Mouse (Mus musculus): ENCODE measurements around the gene Nell1. TPM values are rescaled to one million over a fixed set of nuclear protein-coding genes. Genes with fewer than 3 reads are reported as not detected.
"Not testable (repeated sequence)": the region's sequence is repeated elsewhere in the genome, so short reads cannot be mapped to it uniquely, and the experiment has no call there.

Nell1 gene
- 1.2 and 1.6 TPM in 2 replicates for polyA plus RNA-seq (2016; fragmentation: Nextera tagmentation; extraction: Ambion mirVana)

DNA sequence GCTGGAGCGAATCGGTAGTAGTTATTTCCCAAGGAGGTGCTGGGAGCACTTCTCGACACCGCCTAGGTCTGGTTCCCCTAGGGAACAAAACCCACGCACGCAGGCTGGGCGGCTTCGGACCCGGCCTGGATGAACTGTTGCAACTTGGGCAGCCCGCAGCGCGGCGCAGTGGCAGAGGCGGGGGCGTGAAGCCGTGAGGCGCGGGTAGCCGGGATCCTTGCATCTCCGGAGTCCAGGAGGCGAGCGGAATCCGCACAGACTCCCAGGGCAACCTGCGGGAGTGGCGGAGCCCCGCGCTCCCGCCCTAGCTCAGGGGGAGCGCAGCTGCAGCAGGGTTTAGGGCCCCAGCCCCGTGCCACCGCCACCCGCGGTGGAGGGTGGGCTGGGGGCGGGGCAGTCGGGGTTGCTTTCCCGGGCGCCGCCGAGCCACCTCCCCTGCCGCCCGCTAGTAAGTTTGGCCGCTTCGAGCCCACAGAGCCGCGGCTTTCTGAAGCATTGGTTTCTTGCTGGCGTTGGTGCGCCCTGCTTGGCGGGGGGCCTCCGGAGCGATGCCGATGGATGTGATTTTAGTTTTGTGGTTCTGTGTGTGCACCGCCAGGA, at the start of gene Nell1:
Gene Nell1, plus strand, starts transcription at position 24 of the 600 bp plus-strand sequence.
- peak; percentile 69 for DNase-seq (ENCODE audit: low spot score)
- Histone ChIP-seq H3K4me1 (replicated peaks) (peaks cover 18% of the 10 kb centered on the region), H3K27ac (peak within 1 kb of the TSS; percentile 45; the same call in 1 of the 2 replicates), H3K9me3 (no peaks in the 10 kb centered on the region), H3K4me3 (peak within 1 kb of the TSS; percentile 69), H3K27me3 (ENCODE audit: insufficient read depth, poor library complexity, severe bottlenecking) (peaks cover 88% of the 10 kb centered on the region), H3K36me3 (no peaks in the 10 kb centered on the region)
- under 1% methylated on average over 52 of the region's 52 CpGs for WGBS

DNA sequence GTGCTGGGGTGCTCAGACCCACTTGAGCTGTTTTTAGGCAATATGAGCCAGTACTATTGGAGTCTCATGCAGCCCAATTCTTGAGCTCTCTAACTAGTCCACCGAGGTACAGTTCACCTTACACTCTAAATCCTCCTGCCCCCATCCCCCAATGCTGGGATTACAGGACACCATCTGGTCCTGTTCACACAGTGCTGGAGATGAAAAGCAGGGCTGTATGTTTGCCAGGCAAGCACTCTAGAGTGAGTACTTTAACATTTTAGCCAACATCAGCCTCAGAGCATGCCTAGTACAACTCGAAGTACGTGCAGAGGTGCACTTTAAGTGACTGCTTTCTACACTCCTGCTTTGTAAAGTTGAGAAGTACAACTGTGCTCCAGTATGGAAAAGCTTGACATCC, 46.1 kb upstream of the Nell1 start:
- no peak for DNase-seq (ENCODE audit: low spot score)
- Histone ChIP-seq H3K9me3 (no peaks in the 10 kb centered on the region), H3K36me3 (no peaks in the 10 kb centered on the region), H3K27me3 (ENCODE audit: insufficient read depth, poor library complexity, severe bottlenecking) (peaks cover 46% of the 10 kb centered on the region), H3K4me1 (replicated peaks) (0 out of 2 replicates have a peak, but pooled peaks cover 3% of the 10 kb centered on the region), H3K4me3 (no peak overlapping the region), H3K27ac (no peak overlapping the region)
- 70% methylated on average over 3 of the region's 3 CpGs for WGBS

DNA sequence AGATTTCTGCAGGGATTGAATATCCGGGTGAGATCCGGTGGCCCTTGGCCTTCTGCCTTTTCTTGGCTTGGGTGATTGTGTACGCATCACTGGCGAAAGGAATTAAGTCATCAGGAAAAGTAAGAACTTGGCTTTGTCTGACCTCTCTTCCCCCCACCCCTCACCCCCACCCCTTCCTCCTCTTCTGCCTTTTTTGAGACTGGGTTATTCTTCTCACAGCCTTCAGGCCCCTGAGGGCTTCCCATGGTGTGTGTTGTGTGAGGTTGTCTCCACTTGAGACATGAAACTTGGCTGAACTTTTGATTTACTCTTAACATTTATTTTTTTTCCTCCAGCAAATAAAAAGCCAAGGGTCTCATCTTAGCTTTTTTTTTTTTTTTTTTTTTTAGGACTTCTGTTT, 44.7 kb upstream of the Nell1 start:
- H3K36me3 ChIP-seq = no peaks in the 10 kb centered on the region
- H3K4me3 ChIP-seq = no peak overlapping the region
- 0 out of 2 replicates have a peak, but pooled peaks cover 3% of the 10 kb centered on the region for H3K4me1 ChIP-seq (replicated peaks)
- 63% methylated on average over 4 of the region's 4 CpGs for WGBS
- H3K27me3 ChIP-seq (ENCODE audit: insufficient read depth, poor library complexity, severe bottlenecking) = peaks cover 36% of the 10 kb centered on the region
- DNase-seq (ENCODE audit: low spot score) = no peak
- no peaks in the 10 kb centered on the region for H3K9me3 ChIP-seq
- no peak overlapping the region for H3K27ac ChIP-seq

DNA sequence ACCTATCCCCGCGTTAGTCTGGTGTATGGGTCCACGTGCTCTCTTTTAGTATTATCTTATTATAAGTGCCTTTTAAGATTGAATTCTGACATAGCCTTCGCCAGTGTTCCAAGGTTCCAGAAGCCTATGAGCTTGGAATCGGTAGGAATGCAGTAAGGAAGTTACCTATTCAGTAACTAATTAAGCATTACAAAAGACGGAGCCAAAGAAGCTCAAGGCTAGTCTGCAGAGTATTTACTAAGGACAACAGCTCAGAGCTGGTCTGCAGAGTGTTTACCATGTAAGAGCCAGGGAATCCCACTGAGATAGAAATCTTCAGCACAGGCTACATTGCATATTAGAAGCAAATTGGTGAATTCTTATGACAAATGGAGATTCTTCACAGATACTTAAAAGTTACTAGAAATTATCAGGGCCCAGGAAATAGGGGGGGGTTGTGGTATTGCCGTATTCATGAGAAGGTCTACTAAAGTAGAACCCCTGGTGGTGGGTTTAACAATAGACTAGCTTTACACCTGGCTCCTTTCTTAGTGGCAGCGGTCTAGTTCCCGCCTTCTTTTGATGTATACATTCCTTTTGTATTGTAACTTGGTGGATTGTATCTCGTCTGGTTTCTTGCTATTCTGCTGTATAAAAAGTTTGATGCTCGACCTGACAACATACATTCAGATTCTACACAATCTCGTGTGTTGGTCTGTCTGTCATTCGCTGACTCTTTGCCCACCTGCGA, 41.1 kb upstream of the Nell1 start:
- not testable (repeated sequence) for H3K4me3 ChIP-seq; H3K9me3 ChIP-seq; DNase-seq (ENCODE audit: low spot score); H3K36me3 ChIP-seq; H3K27ac ChIP-seq; H3K4me1 ChIP-seq (replicated peaks)
- peaks cover 16% of the 10 kb centered on the region for H3K27me3 ChIP-seq (ENCODE audit: insufficient read depth, poor library complexity, severe bottlenecking)
- WGBS = 85% methylated on average over 14 of the region's 14 CpGs

DNA sequence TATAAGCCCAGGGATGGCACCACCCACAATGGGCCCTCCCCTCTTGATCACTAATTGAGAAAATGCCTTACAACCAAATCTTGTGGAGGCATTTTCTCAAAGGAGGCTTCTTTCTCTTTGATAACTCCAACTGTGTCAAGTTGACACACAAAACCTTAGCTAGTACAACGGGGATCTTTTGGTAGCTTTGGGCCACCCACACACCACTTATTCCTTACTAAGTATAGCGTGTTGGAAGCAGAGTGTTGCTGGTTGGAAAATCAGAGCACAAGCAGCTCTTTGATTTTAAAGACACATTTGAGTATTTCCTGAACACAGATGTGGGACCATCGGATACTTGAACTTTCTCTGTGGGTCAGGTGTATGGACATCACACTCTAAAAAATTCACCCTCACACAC, 37.8 kb upstream of the Nell1 start:
- Histone ChIP-seq H3K4me3 (no peak overlapping the region), H3K4me1 (replicated peaks) (no peaks in the 10 kb centered on the region), H3K36me3 (no peaks in the 10 kb centered on the region), H3K27ac (no peak overlapping the region), H3K27me3 (ENCODE audit: insufficient read depth, poor library complexity, severe bottlenecking) (peaks cover 6% of the 10 kb centered on the region), H3K9me3 (no peaks in the 10 kb centered on the region)
- WGBS = 86% methylated on average over 3 of the region's 3 CpGs
- DNase-seq (ENCODE audit: low spot score) = no peak

DNA sequence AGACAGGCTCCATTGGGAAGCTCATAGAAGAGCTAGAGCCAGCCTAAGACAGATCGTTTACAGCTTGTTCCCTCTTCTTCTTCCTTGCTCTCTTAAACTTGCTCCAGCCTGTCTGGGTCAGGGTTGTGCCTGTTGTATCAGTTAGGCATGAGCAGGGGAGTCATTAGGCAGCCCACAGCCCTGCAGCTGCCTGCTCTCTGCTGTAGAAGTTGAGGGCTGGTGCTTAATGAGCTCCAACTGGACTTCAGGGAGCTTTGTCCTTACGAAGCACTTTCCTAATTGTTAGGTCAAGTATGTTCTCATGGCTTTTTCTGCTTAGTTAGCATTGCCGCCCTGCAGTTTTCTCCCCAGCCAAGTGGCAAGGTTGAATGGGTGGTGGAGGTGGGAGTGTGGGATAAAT, 32.6 kb upstream of the Nell1 start:
- no peaks in the 10 kb centered on the region for H3K9me3 ChIP-seq
- H3K4me1 ChIP-seq (replicated peaks) = 0 out of 2 replicates have a peak, but pooled peaks cover 3% of the 10 kb centered on the region
- no peak overlapping the region for H3K27ac ChIP-seq
- H3K27me3 ChIP-seq (ENCODE audit: insufficient read depth, poor library complexity, severe bottlenecking) = no peaks in the 10 kb centered on the region
- 81% methylated on average over 3 of the region's 3 CpGs for WGBS
- no peak for DNase-seq (ENCODE audit: low spot score)
- H3K4me3 ChIP-seq = no peak overlapping the region
- no peaks in the 10 kb centered on the region for H3K36me3 ChIP-seq

DNA sequence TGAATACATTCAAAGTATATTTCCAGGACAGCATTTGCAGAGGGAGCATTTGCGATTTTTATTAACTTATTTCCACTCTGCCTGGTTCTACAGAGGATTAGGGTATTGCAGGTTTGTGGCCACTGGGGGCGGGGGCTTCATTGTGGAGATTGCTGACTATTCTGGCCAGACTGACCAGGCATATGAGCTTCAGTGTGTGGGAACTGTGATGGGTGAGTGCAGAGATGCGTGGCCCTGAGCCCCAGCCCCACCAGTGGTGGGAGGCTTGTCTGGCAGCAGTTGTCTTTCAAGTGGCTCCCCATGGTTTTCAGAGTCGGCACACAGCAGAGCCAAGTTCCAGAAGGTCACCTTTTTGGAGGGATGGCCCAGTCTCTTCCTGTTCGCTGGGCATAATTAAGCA, 32.2 kb upstream of the Nell1 start:
- 55% methylated on average over 5 of the region's 5 CpGs for WGBS

DNA sequence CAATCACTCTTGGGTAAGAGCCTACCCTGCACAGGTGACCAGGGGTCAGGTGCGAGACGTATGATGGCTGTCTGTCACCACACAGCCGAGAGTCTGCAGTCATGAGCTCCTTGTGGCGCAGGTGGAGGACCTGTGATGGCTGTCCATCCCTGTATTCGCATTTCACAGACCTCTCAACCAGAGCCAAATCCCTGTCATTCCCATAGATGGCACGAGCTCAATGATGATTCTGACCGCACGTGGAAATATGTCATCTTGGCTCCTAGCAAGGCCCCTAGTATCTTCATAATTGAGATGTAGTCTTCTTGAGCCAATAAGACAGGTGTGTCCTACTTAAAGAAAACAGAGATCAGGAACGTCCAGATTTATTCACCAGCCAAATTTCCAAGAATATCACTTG, 28.0 kb upstream of the Nell1 start:
- Histone ChIP-seq H3K27me3 (ENCODE audit: insufficient read depth, poor library complexity, severe bottlenecking) (no peaks in the 10 kb centered on the region), H3K4me3 (no peak overlapping the region), H3K36me3 (no peaks in the 10 kb centered on the region), H3K9me3 (no peaks in the 10 kb centered on the region), H3K4me1 (replicated peaks) (0 out of 2 replicates have a peak, but pooled peaks cover 3% of the 10 kb centered on the region), H3K27ac (no peak overlapping the region)
- no peak for DNase-seq (ENCODE audit: low spot score)
- WGBS = 91% methylated on average over 9 of the region's 9 CpGs

More for the DNA sequence above, 32.2 kb upstream of the Nell1 start:
- H3K9me3 ChIP-seq = no peaks in the 10 kb centered on the region
- no peaks in the 10 kb centered on the region for H3K27me3 ChIP-seq (ENCODE audit: insufficient read depth, poor library complexity, severe bottlenecking)
- no peak for DNase-seq (ENCODE audit: low spot score)
- H3K36me3 ChIP-seq = no peaks in the 10 kb centered on the region
- no peak overlapping the region for H3K27ac ChIP-seq
- H3K4me1 ChIP-seq (replicated peaks) = 0 out of 2 replicates have a peak, but pooled peaks cover 3% of the 10 kb centered on the region
- H3K4me3 ChIP-seq = no peak overlapping the region

DNA sequence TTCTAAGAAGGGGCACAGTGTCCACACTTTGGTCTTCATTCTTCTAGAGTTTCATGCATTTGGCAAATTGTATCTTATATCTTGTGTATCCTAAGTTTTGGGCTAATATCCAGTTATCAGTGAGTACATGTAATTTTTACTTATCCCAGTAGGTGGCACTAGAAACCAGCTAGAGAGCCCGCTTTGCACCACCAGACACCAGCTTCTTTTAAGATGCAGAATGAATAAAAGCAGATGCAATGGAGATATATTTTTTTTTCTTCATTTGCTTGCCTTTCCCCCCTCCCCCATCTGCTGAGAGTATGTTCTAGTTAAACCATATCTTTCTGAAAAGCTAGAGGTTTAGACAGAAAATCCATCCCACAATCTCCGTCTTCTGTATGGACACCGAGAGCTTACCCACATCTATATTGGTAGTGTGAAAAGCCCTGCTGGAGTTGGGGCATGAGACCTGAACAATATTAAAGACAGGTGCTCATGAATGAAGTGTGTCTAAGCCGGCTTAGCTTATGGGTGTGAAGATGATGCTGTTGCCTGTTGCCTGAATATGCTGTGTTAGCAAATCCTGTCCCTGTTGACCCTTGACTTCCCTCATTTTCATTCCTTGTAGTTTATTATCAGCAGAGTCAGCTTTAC, 21.0 kb upstream of the Nell1 start:
- Histone ChIP-seq H3K27me3 (ENCODE audit: insufficient read depth, poor library complexity, severe bottlenecking) (no peaks in the 10 kb centered on the region), H3K9me3 (no peaks in the 10 kb centered on the region), H3K36me3 (no peaks in the 10 kb centered on the region), H3K4me3 (no peak overlapping the region), H3K27ac (no peak overlapping the region), H3K4me1 (replicated peaks) (0 out of 2 replicates have a peak, but pooled peaks cover 8% of the 10 kb centered on the region)
- 63% methylated on average over 4 of the region's 4 CpGs for WGBS
- DNase-seq (ENCODE audit: low spot score) = no peak

DNA sequence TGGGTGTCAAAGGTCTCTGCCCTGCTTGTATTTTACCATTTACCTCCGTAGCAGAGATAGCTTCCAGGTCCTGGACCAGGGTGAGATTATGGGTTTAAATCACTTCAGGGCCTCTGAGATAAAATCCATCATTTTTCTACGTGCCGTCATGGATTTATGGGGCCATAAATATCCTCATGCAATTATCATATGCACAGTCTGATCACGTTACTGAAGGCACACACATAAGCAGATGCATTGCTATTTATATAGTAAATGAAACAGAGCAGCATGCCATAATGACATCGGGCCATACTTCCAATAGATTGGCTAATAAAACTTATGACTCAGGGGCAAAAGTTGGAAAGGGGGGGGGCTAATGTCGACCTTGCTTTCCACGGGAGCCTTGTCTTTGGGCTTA, 19.8 kb upstream of the Nell1 start:
- H3K4me3 ChIP-seq = no peak overlapping the region
- no peaks in the 10 kb centered on the region for H3K36me3 ChIP-seq
- 0 out of 2 replicates have a peak, but pooled peaks cover 8% of the 10 kb centered on the region for H3K4me1 ChIP-seq (replicated peaks)
- H3K9me3 ChIP-seq = no peaks in the 10 kb centered on the region
- 0 out of 2 replicates have a peak, but pooled peaks cover 3% of the 10 kb centered on the region for H3K27me3 ChIP-seq (ENCODE audit: insufficient read depth, poor library complexity, severe bottlenecking)
- H3K27ac ChIP-seq = no peak overlapping the region
- WGBS = 88% methylated on average over 7 of the region's 7 CpGs
- DNase-seq (ENCODE audit: low spot score) = no peak

DNA sequence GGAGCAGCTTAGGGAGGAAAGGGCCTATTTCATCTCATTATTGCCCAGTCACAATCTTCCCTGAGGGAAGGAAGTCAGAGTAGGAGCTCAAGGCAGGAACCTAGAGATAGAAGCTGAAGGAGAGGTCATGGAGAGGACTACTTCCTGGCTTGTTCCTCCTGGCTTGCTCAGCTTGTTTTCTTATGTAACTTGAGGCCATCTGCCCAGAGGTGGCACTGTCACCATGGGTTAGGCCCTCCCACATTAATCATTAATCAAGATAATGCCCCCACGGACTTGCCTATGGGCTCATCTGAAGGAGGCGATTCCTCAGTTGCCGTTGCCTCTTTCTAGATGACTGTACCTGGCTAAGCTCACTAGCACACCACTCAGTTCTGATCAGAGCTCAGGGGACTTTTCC, 17.5 kb upstream of the Nell1 start:
- Histone ChIP-seq H3K4me1 (replicated peaks) (0 out of 2 replicates have a peak, but pooled peaks cover 8% of the 10 kb centered on the region), H3K9me3 (no peaks in the 10 kb centered on the region), H3K27me3 (ENCODE audit: insufficient read depth, poor library complexity, severe bottlenecking) (0 out of 2 replicates have a peak, but pooled peaks cover 3% of the 10 kb centered on the region), H3K36me3 (no peaks in the 10 kb centered on the region), H3K27ac (no peak overlapping the region), H3K4me3 (no peak overlapping the region)
- WGBS = 84% methylated on average over 3 of the region's 3 CpGs
- DNase-seq (ENCODE audit: low spot score) = no peak

DNA sequence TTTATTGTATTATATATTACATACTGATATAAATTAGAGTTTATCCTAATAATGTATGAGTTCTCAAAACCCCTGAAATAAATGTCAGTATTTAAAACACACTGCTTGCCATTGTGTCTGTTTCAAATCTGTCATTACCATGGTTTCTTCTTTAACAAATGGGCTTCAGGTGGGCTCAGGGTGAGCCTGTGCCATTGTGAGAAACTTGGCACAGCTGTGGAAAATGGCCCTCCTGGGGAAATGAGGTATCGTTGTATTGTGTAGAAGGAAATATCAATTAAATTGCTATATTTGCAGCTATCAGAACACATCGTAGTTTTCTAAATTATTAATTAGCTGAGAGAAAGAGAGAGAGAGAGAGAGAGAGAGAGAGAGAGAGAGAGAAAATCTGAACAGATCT, 10.9 kb upstream of the Nell1 start:
- H3K27ac ChIP-seq = no peak overlapping the region
- no peak overlapping the region for H3K4me3 ChIP-seq
- DNase-seq (ENCODE audit: low spot score) = no peak
- 89% methylated on average over 2 of the region's 2 CpGs for WGBS
- 0 out of 2 replicates have a peak, but pooled peaks cover 3% of the 10 kb centered on the region for H3K27me3 ChIP-seq (ENCODE audit: insufficient read depth, poor library complexity, severe bottlenecking)
- no peaks in the 10 kb centered on the region for H3K36me3 ChIP-seq
- H3K9me3 ChIP-seq = no peaks in the 10 kb centered on the region
- H3K4me1 ChIP-seq (replicated peaks) = no peaks in the 10 kb centered on the region

DNA sequence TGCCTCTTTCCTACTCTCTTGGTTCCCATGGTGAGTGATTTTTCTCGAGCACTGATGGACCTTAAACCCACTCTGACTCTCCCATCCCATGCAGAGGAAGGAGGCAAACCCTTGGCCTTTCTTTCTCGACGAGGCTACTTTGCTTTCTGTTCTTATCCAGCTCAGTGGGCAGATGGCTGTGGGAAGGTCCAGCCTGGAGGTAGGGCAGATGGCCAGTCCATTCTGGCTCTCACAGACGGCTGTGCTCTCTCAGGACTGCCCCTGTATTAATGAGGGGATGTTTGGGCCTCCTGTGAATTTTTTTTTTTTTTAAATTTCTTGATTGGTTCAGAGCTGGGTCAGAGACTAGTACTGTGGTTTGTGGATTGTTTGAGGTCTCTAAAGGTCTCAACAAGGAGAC, 5.1 kb upstream of the Nell1 start:
- 48% methylated on average over 4 of the region's 4 CpGs for WGBS
- H3K9me3 ChIP-seq = no peaks in the 10 kb centered on the region
- no peak for DNase-seq (ENCODE audit: low spot score)
- H3K4me3 ChIP-seq = no peak overlapping the region
- peaks cover 36% of the 10 kb centered on the region for H3K27me3 ChIP-seq (ENCODE audit: insufficient read depth, poor library complexity, severe bottlenecking)
- H3K4me1 ChIP-seq (replicated peaks) = peaks cover 8% of the 10 kb centered on the region
- no peak overlapping the region for H3K27ac ChIP-seq
- no peaks in the 10 kb centered on the region for H3K36me3 ChIP-seq

All from hindbrain, embryonic 10.5 days (tissue).